Mouse (Mus musculus): ENCODE results near the gene Aig1.

DNA sequence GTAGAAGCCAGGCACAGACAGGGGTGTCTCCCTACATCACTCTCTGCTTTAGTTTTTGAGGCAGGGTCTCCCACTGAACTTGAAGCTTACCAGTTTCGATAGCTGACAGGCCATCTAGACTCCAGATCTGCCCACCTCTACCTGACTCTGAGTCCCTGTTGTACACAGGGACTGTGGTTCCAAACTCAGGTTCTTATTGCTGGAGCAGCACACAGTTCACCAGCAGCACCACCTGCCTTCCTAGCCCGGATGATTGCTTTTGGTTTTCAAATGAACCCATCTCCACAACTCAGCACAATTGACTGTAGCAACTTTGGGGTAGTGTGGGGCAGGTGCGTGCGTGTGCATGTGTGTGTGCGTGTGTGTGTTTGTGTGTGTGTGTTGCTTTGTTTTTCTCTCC is 155.1 kb downstream of the Aig1 start:
- TF ChIP-seq POLR2A (IDR thresholded peaks at IDR 0.05; ENCODE audit: low read depth, low read length) (no peak), CTCF (IDR thresholded peaks at IDR 0.05; ENCODE audit: extremely low read depth, insufficient read depth, insufficient read length, insufficient replicate concordance) (no peak)
